Mouse (Mus musculus) embryonic fibroblast, embryonic 13.5 days (primary cell): Measurements from ENCODE around the gene Ptpre.

Experiments
- CTCF ChIP-seq: IDR thresholded peaks from 2 replicates; pipeline ENCODE4 v1.5.1; 2011; ENCODE audit warnings: mild to moderate bottlenecking, control low read depth, low read length, moderate library complexity, borderline replicate concordance; ENCODE audit not compliant: insufficient read depth
- POLR2A ChIP-seq: IDR thresholded peaks from 2 replicates; pipeline ENCODE4 v1.6.1; 2011; ENCODE audit warnings: low read depth, mild to moderate bottlenecking, control low read depth, low read length, moderate library complexity

- TF ChIP-seq CTCF (no peak), POLR2A (no peak)
Measured at GRCm38 (mm10) chr7:135600076-135600475, 62.8 kb downstream of the Ptpre start.
